Mouse (Mus musculus): Measurements from ENCODE around the gene Best1. TPM values are rescaled to one million over a fixed set of nuclear protein-coding genes. Genes with fewer than 3 reads are reported as not detected.
A peak's percentile ranks its signal among the peaks of the same experiment; 100 is the strongest.

Gene Best1
- polyA plus RNA-seq, 1 experiment, result 0.31 TPM

GRCm38 (mm10) chr19:9982852-9983542 lies 18.4 kb downstream of the Best1 start:
- no peaks in the 10 kb centered on the region for H3K27me3 ChIP-seq (ENCODE audit: control insufficient read depth, insufficient read depth, low read length)
- under 1% methylated on average over 31 of the region's 31 CpGs for WGBS
- peaks cover 19% of the 10 kb centered on the region for H3K4me1 ChIP-seq (replicated peaks; ENCODE audit: control insufficient read depth, insufficient read depth, low read length)
- TF ChIP-seq POLR2A (IDR thresholded peaks at IDR 0.05; ENCODE audit: control insufficient read depth, extremely low read depth, insufficient read depth, low read length, poor library complexity) (no peak), CTCF (IDR thresholded peaks at IDR 0.05; ENCODE audit: borderline replicate concordance, control insufficient read depth, extremely low read depth, insufficient read depth, low read length, poor library complexity) (no peak; the same call in 1 of the 2 replicates)
- H3K36me3 ChIP-seq (ENCODE audit: control insufficient read depth, insufficient read depth, low read length), result peaks cover 21% of the 10 kb centered on the region
- H3K27ac ChIP-seq (ENCODE audit: control insufficient read depth, insufficient read depth, low read length), result peak overlapping the region; percentile 72
- peak overlapping the region; percentile 70 for H3K4me3 ChIP-seq (ENCODE audit: control insufficient read depth, insufficient read depth, low read length)
- peak; percentile 67 for DNase-seq

DNA sequence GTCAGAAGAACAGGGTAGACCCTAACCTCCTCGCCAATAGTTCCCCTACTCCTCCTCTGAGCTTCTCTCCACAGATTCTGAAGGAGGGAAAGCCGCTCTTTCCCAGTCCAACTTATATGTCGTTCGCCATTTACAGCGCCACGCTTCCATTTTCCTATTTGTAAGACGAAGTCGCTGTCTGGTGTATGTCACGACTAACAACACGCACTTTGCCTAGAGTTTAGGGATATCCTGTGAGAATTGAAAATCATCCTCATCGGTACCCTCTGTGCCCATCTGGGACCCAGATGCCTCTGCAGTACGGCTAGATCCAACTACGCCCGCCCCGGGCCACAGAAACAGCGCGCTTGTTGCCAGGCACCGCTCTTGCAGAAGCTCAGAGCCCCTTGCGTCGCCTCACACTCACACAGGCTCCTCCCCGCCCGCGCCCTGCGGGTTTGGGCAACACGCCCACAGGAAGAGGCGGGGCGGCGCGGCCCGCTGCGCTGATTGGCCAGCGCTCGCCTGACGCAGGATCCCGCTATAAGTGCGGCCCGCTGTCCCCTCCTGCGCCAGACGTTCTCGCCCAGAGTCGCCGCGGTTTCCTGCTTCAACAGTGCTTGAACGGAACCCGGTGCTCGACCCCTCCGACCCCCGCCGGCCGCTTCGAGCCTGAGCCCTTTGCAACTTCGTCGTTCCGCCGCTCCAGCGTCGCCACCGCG lies 19.1 kb downstream of the Best1 start:
- WGBS, result 1% methylated on average over 59 of the region's 59 CpGs
- Histone ChIP-seq H3K36me3 (ENCODE audit: control insufficient read depth, insufficient read depth, low read length) (peaks cover 21% of the 10 kb centered on the region), H3K4me3 (ENCODE audit: control insufficient read depth, insufficient read depth, low read length) (peak overlapping the region; percentile 70), H3K27ac (ENCODE audit: control insufficient read depth, insufficient read depth, low read length) (peak overlapping the region; percentile 72), H3K4me1 (replicated peaks; ENCODE audit: control insufficient read depth, insufficient read depth, low read length) (peaks cover 16% of the 10 kb centered on the region), H3K27me3 (ENCODE audit: control insufficient read depth, insufficient read depth, low read length) (no peaks in the 10 kb centered on the region)
- TF ChIP-seq CTCF (IDR thresholded peaks at IDR 0.05; ENCODE audit: borderline replicate concordance, control insufficient read depth, extremely low read depth, insufficient read depth, low read length, poor library complexity), result 0 out of 2 replicates have a peak, but pooled peaks have one; percentile 56
- peak; percentile 99 for TF ChIP-seq POLR2A (IDR thresholded peaks at IDR 0.05; ENCODE audit: control insufficient read depth, extremely low read depth, insufficient read depth, low read length, poor library complexity)
- peak; percentile 95 for DNase-seq

GRCm38 (mm10) chr19:9981621-9982020 lies 19.8 kb downstream of the Best1 start:
- Histone ChIP-seq H3K4me1 (replicated peaks; ENCODE audit: control insufficient read depth, insufficient read depth, low read length) (peaks cover 15% of the 10 kb centered on the region), H3K36me3 (ENCODE audit: control insufficient read depth, insufficient read depth, low read length) (peaks cover 21% of the 10 kb centered on the region), H3K4me3 (ENCODE audit: control insufficient read depth, insufficient read depth, low read length) (no peak overlapping the region), H3K27ac (ENCODE audit: control insufficient read depth, insufficient read depth, low read length) (no peak overlapping the region; the same call in 1 of the 2 replicates), H3K27me3 (ENCODE audit: control insufficient read depth, insufficient read depth, low read length) (no peaks in the 10 kb centered on the region)
- TF ChIP-seq CTCF (IDR thresholded peaks at IDR 0.05; ENCODE audit: borderline replicate concordance, control insufficient read depth, extremely low read depth, insufficient read depth, low read length, poor library complexity), result no peak
- no peak for TF ChIP-seq POLR2A (IDR thresholded peaks at IDR 0.05; ENCODE audit: control insufficient read depth, extremely low read depth, insufficient read depth, low read length, poor library complexity)
- no peak for DNase-seq
- WGBS, result 88% methylated on average over 4 of the region's 4 CpGs

DNA sequence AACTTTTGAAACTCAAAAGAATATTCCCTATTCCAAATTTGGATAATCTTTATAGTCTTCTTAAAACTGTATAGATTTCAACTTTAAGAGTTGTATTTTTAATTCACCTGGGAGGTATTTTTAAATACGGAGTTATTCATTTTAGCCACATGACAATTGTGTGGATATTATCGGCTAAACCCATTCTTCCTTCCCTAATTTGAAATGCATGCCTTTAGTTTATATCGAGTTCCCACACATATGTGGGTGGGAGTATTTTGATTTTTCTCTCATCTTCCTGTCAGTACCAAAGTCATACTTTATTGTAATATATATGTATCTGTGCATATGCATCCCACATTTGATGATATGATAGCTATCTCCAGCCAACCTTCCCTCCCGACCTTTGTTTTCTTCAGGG lies 21.2 kb downstream of the Best1 start, which contains the start of gene Fth1:
Fth1 (plus strand) TSS at position 341 of the 400 bp plus-strand sequence.
- TF ChIP-seq CTCF (IDR thresholded peaks at IDR 0.05; ENCODE audit: borderline replicate concordance, control insufficient read depth, extremely low read depth, insufficient read depth, low read length, poor library complexity), result no peak
- TF ChIP-seq POLR2A (IDR thresholded peaks at IDR 0.05; ENCODE audit: control insufficient read depth, extremely low read depth, insufficient read depth, low read length, poor library complexity), result no peak
- WGBS, result 78% methylated on average over 4 of the region's 4 CpGs
- no peak within 1 kb of the TSS for H3K27ac ChIP-seq (ENCODE audit: control insufficient read depth, insufficient read depth, low read length)
- H3K4me1 ChIP-seq (replicated peaks; ENCODE audit: control insufficient read depth, insufficient read depth, low read length), result peaks cover 15% of the 10 kb centered on the region
- DNase-seq, result no peak
- H3K36me3 ChIP-seq (ENCODE audit: control insufficient read depth, insufficient read depth, low read length), result peaks cover 12% of the 10 kb centered on the region
- no peaks in the 10 kb centered on the region for H3K27me3 ChIP-seq (ENCODE audit: control insufficient read depth, insufficient read depth, low read length)
- H3K4me3 ChIP-seq (ENCODE audit: control insufficient read depth, insufficient read depth, low read length), result no peak within 1 kb of the TSS

- peaks cover 12% of the 10 kb centered on the region for H3K4me1 ChIP-seq (replicated peaks; ENCODE audit: control insufficient read depth, insufficient read depth, low read length)
- H3K27me3 ChIP-seq (ENCODE audit: control insufficient read depth, insufficient read depth, low read length), result no peaks in the 10 kb centered on the region
- no peak for TF ChIP-seq POLR2A (IDR thresholded peaks at IDR 0.05; ENCODE audit: control insufficient read depth, extremely low read depth, insufficient read depth, low read length, poor library complexity)
- no peak for TF ChIP-seq CTCF (IDR thresholded peaks at IDR 0.05; ENCODE audit: borderline replicate concordance, control insufficient read depth, extremely low read depth, insufficient read depth, low read length, poor library complexity)
- H3K36me3 ChIP-seq (ENCODE audit: control insufficient read depth, insufficient read depth, low read length), result peaks cover 1% of the 10 kb centered on the region; the same call in 1 of the 2 replicates
- H3K27ac ChIP-seq (ENCODE audit: control insufficient read depth, insufficient read depth, low read length), result no peak overlapping the region
- 55% methylated on average over 2 of the region's 2 CpGs for WGBS
- no peak for DNase-seq
- H3K4me3 ChIP-seq (ENCODE audit: control insufficient read depth, insufficient read depth, low read length), result no peak overlapping the region
These were observed 22.3 kb downstream of the Best1 start for GRCm38 (mm10) chr19:9979156-9979555.

DNA sequence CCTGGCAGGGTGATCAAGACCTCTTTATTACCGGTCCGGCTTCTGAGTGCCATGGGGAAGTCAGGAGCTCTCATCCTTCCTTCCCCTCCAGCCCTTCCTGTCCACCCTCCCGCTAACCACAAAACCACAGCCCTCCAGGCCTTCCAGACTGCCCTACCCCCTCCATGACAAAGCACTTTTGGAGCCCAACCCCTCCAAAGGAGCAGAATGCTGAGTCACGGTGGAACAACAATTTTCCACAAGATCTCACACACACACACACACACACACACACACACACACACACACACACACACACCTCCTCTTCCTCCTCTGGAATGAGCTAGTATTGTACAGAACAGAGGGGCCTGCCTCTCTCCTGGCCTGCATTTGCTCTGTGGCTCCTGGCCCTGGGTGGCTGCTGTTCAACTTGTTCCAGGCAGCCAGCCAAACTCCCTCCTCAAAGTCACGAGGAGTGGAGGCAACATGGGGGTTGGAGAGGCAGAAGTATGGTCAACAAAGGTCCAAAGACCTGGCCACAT lies 22.9 kb downstream of the Best1 start:
- Histone ChIP-seq H3K36me3 (ENCODE audit: control insufficient read depth, insufficient read depth, low read length) (no peaks in the 10 kb centered on the region), H3K27ac (ENCODE audit: control insufficient read depth, insufficient read depth, low read length) (no peak overlapping the region), H3K4me3 (ENCODE audit: control insufficient read depth, insufficient read depth, low read length) (no peak overlapping the region), H3K27me3 (ENCODE audit: control insufficient read depth, insufficient read depth, low read length) (no peaks in the 10 kb centered on the region), H3K4me1 (replicated peaks; ENCODE audit: control insufficient read depth, insufficient read depth, low read length) (peaks cover 8% of the 10 kb centered on the region)
- 18% methylated on average over 5 of the region's 5 CpGs for WGBS
- peak; percentile 7 for DNase-seq
- no peak for TF ChIP-seq CTCF (IDR thresholded peaks at IDR 0.05; ENCODE audit: borderline replicate concordance, control insufficient read depth, extremely low read depth, insufficient read depth, low read length, poor library complexity)
- no peak for TF ChIP-seq POLR2A (IDR thresholded peaks at IDR 0.05; ENCODE audit: control insufficient read depth, extremely low read depth, insufficient read depth, low read length, poor library complexity)
